Mouse (Mus musculus): ENCODE measurements around the gene Grin2d. TPM values are rescaled to one million over a fixed set of nuclear protein-coding genes. Genes with fewer than 3 reads are reported as not detected.

Gene Grin2d
- total and polyA plus RNA-seq, 3 experiments = 0.04 to 0.07 TPM; not detected in 1

- TF ChIP-seq MAX (IDR thresholded peaks at IDR 0.05; ENCODE audit: low read length) = peak; percentile 96
- TF ChIP-seq JUN (IDR thresholded peaks at IDR 0.05; ENCODE audit: insufficient read depth, low read depth, low read length) = no peak
- TF ChIP-seq SIN3A (IDR thresholded peaks at IDR 0.05; ENCODE audit: low read length) = peak; percentile 68
- no peak for TF ChIP-seq ZC3H11A (IDR thresholded peaks at IDR 0.05; ENCODE audit: low read depth, low read length)
- peak; percentile 73 for TF ChIP-seq IRF4 (IDR thresholded peaks at IDR 0.05; ENCODE audit: low read depth, low read length)
- TF ChIP-seq UBTF (IDR thresholded peaks at IDR 0.05; ENCODE audit: low read depth, low read length) = no peak
- TF ChIP-seq KAT2A (IDR thresholded peaks at IDR 0.05; ENCODE audit: insufficient replicate concordance, low read length) = 0 out of 2 replicates have a peak, but pooled peaks have one; percentile 26
- 0 out of 2 replicates have a peak, but pooled peaks have one; percentile 7 for TF ChIP-seq MAFK (IDR thresholded peaks at IDR 0.05; ENCODE audit: insufficient replicate concordance, low read length)
- peak; percentile 84 for TF ChIP-seq ELF1 (IDR thresholded peaks at IDR 0.05; ENCODE audit: low read depth, low read length)
- TF ChIP-seq NRF1 (IDR thresholded peaks at IDR 0.05; ENCODE audit: low read depth, low read length) = peak; percentile 90
- peak; percentile 69 for TF ChIP-seq ETS1 (conservative IDR thresholded peaks at IDR 0.05; ENCODE audit: low read depth, low read length)
- peak; percentile 71; the same call in 1 of the 2 replicates for TF ChIP-seq MYC (IDR thresholded peaks at IDR 0.05; ENCODE audit: low read depth, low read length)
- TF ChIP-seq TCF12 (IDR thresholded peaks at IDR 0.05; ENCODE audit: low read depth, low read length) = peak; percentile 58; the same call in 1 of the 2 replicates
- peak; percentile 59 for TF ChIP-seq BHLHE40 (IDR thresholded peaks at IDR 0.05; ENCODE audit: low read depth, low read length)
- peak; percentile 59; the same call in 1 of the 2 replicates for TF ChIP-seq MXI1 (IDR thresholded peaks at IDR 0.05; ENCODE audit: low read depth, low read length)
- peak; percentile 54; the same call in 1 of the 2 replicates for TF ChIP-seq ZMIZ1 (IDR thresholded peaks at IDR 0.05; ENCODE audit: low read depth, low read length)
- peak; percentile 37; the same call in 1 of the 2 replicates for TF ChIP-seq CHD2 (IDR thresholded peaks at IDR 0.05; ENCODE audit: low read length)
- no peak for TF ChIP-seq GABPA (IDR thresholded peaks at IDR 0.05; ENCODE audit: insufficient replicate concordance, low read depth, low read length)
- TF ChIP-seq RCOR1 (conservative IDR thresholded peaks at IDR 0.05; ENCODE audit: low read depth, low read length) = no peak
- TF ChIP-seq USF1 (IDR thresholded peaks at IDR 0.05; ENCODE audit: low read depth, low read length) = peak; percentile 40
- peak; percentile 57; the same call in 1 of the 2 replicates for TF ChIP-seq EP300 (IDR thresholded peaks at IDR 0.05; ENCODE audit: low read length)
- peak; percentile 60; the same call in 1 of the 2 replicates for TF ChIP-seq NELFE (IDR thresholded peaks at IDR 0.05; ENCODE audit: low read depth, low read length)
- peak; percentile 43 for TF ChIP-seq HCFC1 (IDR thresholded peaks at IDR 0.05; ENCODE audit: low read depth, low read length)
Measured at GRCm38 (mm10) chr7:45922928-45923761, 45.0 kb upstream of the Grin2d start.

More at GRCm38 (mm10) chr7:45922928-45923761, 45.0 kb upstream of the Grin2d start:
- Histone ChIP-seq H3K4me1 (ENCODE audit: control insufficient read depth in 1 of 2, insufficient read depth in 2 of 2) (peaks cover 0 to 49% of the 10 kb centered on the region in 2 experiments; a peak in 3 of 4 replicates), H3K4me3 (replicated peaks in 1 of 3; ENCODE audit: low read depth in 2 of 3, low read length in 2 of 3, poor library complexity in 1 of 3) (peak overlapping the region in 1 of 3 experiments; percentile 30), H3K4me2 (ENCODE audit: insufficient read depth, low read depth, poor library complexity, severe bottlenecking) (no peak overlapping the region), H3K9ac (ENCODE audit: insufficient read depth, low read depth) (no peak overlapping the region), H3K36me3 (replicated peaks in 1 of 2; ENCODE audit: control insufficient read depth in 1 of 2, insufficient read depth in 1 of 2, low read length in 1 of 2) (peaks cover 0 to 10% of the 10 kb centered on the region in 2 experiments), H3K27me3 (replicated peaks) (no peaks in the 10 kb centered on the region), H3K9me3 (replicated peaks; ENCODE audit: low read length) (peaks cover 27% of the 10 kb centered on the region), H3K79me2 (replicated peaks; ENCODE audit: control insufficient read depth, extremely low read depth, insufficient read depth, poor library complexity, severe bottlenecking) (no peaks in the 10 kb centered on the region), H3K27ac (ENCODE audit: insufficient read depth, low read depth) (no peak overlapping the region)
- DNase-seq (ENCODE audit: extremely low read depth) = peak; percentile 97
- in situ Hi-C loops (cut with MboI; ENCODE audit: low pct_ligation_motif_present, low pct_unique_long_range_greater_than_20kb, low sequenced_read_pairs) = loop anchor here (10.0 kb wide), 1 partner anchor 188 kb away; no protein-coding TSS in a partner anchor
- dilution Hi-C loops (cut with MboI; ENCODE audit: extremely low pct_ligation_motif_present, extremely low pct_unique_long_range_greater_than_20kb, low sequenced_read_pairs) = no loop called here

Data from CH12.LX (cell line).